Mouse (Mus musculus) forebrain, postnatal 0 days (tissue): ENCODE results near the gene Bcl7b. TPM values are rescaled to one million over a fixed set of nuclear protein-coding genes. Genes with fewer than 3 reads are reported as not detected.

Experiments used
- ATAC-seq: fragments of 200-750 bp; cut with Nextera tagmentation; 2 replicates; pipeline ENCODE4 v1.8.0; 2017; ENCODE audit warnings: mild to moderate bottlenecking, moderate library complexity
- DNase-seq: peaks from one replicate; pipeline ENCODE4 v3.0.0-alpha.2; 2015
- H3K27ac ChIP-seq: fragments of 300-500 bp; sonication (generic); 2 replicates; pipeline ENCODE4 v1.5.1; 2014; ENCODE audit warnings: low read depth, mild to moderate bottlenecking, antibody characterized with exemption, low read length, moderate library complexity, mixed read lengths
- H3K27me3 ChIP-seq: fragments of 300-500 bp; sonication (generic); 2 replicates; pipeline ENCODE4 v1.6.1; 2014; ENCODE audit warnings: mild to moderate bottlenecking, low read length, mixed read lengths; ENCODE audit not compliant: insufficient read depth
- H3K36me3 ChIP-seq: fragments of 300-500 bp; sonication (generic); 2 replicates; pipeline ENCODE4 v1.6.1; 2014; ENCODE audit warnings: mild to moderate bottlenecking, moderate library complexity; ENCODE audit not compliant: insufficient read depth
- H3K4me1 ChIP-seq: fragments of 300-500 bp; sonication (generic); 2 replicates; pipeline ENCODE4 v1.6.1; 2014; ENCODE audit warnings: antibody characterized with exemption; ENCODE audit not compliant: insufficient read depth
- H3K4me2 ChIP-seq: fragments of 300-500 bp; sonication (generic); 2 replicates; pipeline ENCODE4 v1.6.1; 2014; ENCODE audit warnings: low read depth, mild to moderate bottlenecking, moderate library complexity
- H3K4me3 ChIP-seq: fragments of 300-500 bp; sonication (generic); 2 replicates; pipeline ENCODE4 v1.5.1; 2014; ENCODE audit warnings: low read depth, low read length, mixed read lengths
- H3K9ac ChIP-seq: fragments of 300-500 bp; sonication (generic); 2 replicates; pipeline ENCODE4 v1.6.1; 2014; ENCODE audit warnings: mild to moderate bottlenecking
- H3K9me3 ChIP-seq: fragments of 300-500 bp; sonication (generic); 2 replicates; pipeline ENCODE4 v1.6.1; 2016; ENCODE audit warnings: low read length
- CTCF ChIP-seq: sonication (generic); IDR thresholded peaks from 2 replicates; pipeline ENCODE4 v1.5.1; 2016; ENCODE audit warnings: antibody characterized with exemption, control low read depth, low read depth
- WGBS: fragments of 180-500 bp; shearing (Covaris S2); extraction: QIAGEN DNeasy Blood & Tissue Kit; methylation state at CpG from one replicate; pipeline ENCODE4 v1.1.7; 2014; 5-methylcytosine and 5-hydroxymethylcytosine counted together
- polyA plus RNA-seq: library from polyadenylated mRNA; unstranded; fragments of >200 nt; fragmentation: Nextera tagmentation; extraction: Ambion mirVana; gene quantifications from 2 replicates; pipeline ENCODE4 v1.2.1, GENCODE M21; 2015
- total RNA-seq: library from RNA; depleted of rRNA; stranded (reverse); fragments of >200 nt; gene quantifications from 2 replicates; pipeline ENCODE4 v1.2.3, GENCODE M21; 2014; rRNA removed

Gene Bcl7b
- 30.3 and 31.4 TPM in 2 replicates for total RNA-seq
- 42.6 TPM in 2 replicates for polyA plus RNA-seq

DNA sequence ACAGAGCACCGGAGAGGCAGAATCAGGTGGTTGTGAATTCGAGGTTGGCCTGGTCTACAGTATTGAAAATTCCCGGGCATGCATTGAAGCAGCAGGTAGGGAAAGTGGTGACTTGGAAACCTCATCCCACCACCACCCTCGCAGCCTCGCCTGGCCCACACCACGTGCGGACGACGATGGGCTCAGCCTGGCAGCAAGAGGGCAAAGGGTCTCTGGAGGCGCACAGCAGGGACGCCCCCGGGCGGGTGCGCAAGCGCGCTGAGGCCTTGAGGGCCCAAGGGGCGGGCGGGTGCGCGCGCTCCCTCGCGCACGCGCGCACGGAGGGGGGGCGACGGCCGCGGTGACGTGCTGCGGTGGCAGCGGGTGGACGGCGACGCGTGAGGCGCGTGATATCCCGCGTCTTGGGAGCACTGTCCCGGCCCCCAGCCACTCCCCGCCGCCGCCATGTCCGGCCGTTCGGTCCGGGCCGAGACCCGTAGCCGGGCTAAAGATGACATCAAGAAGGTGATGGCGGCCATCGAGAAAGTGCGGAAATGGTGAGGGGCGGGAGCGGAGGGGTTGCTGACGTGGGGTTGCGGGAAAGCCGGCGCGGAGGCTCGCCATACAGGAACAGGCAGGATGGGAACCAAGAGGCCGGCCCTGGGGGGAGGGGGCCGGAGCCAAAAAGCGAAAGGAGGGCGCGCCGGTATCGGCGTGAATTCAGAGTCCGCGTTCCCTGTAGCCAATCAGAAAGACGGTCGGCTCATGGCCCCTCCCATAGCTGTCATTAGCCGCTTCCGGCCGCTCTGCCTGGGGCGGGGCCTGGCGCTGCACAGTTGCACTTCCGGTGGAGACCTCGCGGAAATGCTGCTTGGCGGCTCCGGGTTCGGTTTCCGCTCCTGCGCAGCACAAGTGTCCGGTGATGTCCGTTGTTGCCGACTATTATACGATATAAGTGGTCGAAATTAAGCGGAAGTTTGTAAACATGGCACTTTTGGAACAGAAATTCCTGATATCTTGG, at the start of gene Bcl7b:
Gene Bcl7b, plus strand, starts transcription at position 221 of the 1,000 bp plus-strand sequence.
- 4% methylated on average over 77 of the region's 95 CpGs for WGBS
- peak; percentile 97 for DNase-seq

DNA sequence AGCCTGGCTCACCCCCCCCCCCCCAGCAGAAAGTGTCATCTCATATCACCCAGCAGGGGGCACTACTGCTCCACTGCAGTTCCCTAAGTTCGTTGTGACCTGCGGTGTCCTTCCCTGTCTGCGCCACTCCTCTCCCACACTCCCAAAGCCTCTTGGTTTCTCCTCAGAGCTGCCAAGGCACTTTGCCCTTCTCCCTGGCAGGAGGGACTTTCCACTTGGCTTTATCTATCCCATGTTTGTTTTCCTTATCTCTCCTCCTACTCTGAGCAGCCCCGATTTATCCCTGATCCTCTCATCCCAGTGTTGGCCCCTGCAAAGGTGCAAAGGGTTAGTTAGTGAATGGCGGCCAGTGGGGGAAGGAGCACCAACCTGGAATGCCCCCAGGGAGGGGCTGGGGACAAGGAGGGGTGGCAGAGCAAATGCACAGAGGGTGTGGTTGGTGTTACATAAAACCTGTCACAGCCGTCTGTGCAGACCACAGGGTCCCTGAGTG, 49.4 kb upstream of the Bcl7b start:
- H3K27me3 ChIP-seq, result no peaks in the 10 kb centered on the region
- H3K9ac ChIP-seq, result no peak overlapping the region
- H3K4me1 ChIP-seq, result no peaks in the 10 kb centered on the region
- no peak overlapping the region for H3K4me3 ChIP-seq
- no peaks in the 10 kb centered on the region for H3K9me3 ChIP-seq
- DNase-seq (peak; percentile 47), ATAC-seq (no peak)
- no peak overlapping the region for H3K4me2 ChIP-seq
- H3K36me3 ChIP-seq, result no peaks in the 10 kb centered on the region
- TF ChIP-seq CTCF, result peak; percentile 81
- 25% methylated on average over 6 of the region's 6 CpGs for WGBS
- H3K27ac ChIP-seq, result no peak overlapping the region

More for the DNA sequence above, at the start of gene Bcl7b:
- ATAC-seq, result peak; percentile 98
- Histone ChIP-seq H3K9ac (peak within 1 kb of the TSS; percentile 85), H3K9me3 (no peaks in the 10 kb centered on the region), H3K27ac (peak within 1 kb of the TSS; percentile 98), H3K4me1 (peaks cover 6% of the 10 kb centered on the region; the same call in 1 of the 2 replicates), H3K4me2 (peak within 1 kb of the TSS; percentile 85), H3K4me3 (peak within 1 kb of the TSS; percentile 75), H3K27me3 (no peaks in the 10 kb centered on the region), H3K36me3 (peaks cover 19% of the 10 kb centered on the region)
- peak; percentile 30 for TF ChIP-seq CTCF

DNA sequence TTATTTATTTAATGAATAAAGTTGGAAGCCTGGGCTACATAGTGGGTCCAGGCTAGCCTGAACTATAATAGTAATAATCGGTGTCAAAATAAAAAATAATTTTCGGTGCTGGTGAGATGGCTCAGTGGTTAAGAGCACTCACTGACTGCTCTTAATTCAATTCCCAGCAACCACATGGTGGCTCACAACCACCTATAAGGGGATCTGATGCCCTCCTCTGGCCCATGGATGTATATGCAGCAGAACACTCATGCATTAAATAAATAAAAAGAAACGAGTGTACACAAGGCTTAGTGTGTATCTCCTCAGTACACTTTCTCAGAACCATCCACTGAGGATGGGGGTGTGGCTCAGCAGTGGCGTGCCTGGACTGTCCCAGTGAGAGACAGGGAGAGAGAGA, 47.3 kb upstream of the Bcl7b start:
- H3K9ac ChIP-seq, result no peak overlapping the region
- DNase-seq (no peak), ATAC-seq (no peak)
- H3K4me1 ChIP-seq, result no peaks in the 10 kb centered on the region
- no peak overlapping the region for H3K4me2 ChIP-seq
- no peaks in the 10 kb centered on the region for H3K27me3 ChIP-seq
- 70% methylated on average over 4 of the region's 4 CpGs for WGBS
- no peak overlapping the region for H3K4me3 ChIP-seq
- H3K36me3 ChIP-seq, result no peaks in the 10 kb centered on the region
- TF ChIP-seq CTCF, result peak; percentile 20; the same call in 1 of the 2 replicates
- no peaks in the 10 kb centered on the region for H3K9me3 ChIP-seq
- no peak overlapping the region for H3K27ac ChIP-seq

DNA sequence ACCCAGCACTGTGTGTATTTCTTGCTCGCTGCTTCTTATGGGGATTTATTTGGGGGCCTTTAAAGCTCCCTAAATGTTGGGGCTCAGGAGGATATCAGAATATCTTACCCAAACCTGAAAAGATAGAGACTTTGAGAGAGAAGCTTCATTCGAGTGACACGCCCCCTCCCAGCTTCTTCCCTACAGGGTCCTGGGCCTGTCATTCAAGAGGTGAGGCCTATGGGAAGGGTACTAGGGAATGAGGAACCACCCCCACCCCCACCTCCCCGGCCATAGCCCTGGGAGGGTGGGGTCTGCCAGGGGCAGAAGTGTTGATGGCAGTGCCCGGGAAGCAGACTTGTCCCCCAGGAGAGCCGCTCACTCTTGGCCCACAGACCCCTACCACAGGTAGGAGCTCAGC, 42.0 kb upstream of the Bcl7b start:
- Histone ChIP-seq H3K4me3 (no peak overlapping the region), H3K27ac (no peak overlapping the region), H3K9ac (no peak overlapping the region), H3K9me3 (no peaks in the 10 kb centered on the region), H3K4me1 (no peaks in the 10 kb centered on the region), H3K27me3 (no peaks in the 10 kb centered on the region), H3K36me3 (no peaks in the 10 kb centered on the region), H3K4me2 (no peak overlapping the region)
- WGBS, result 55% methylated on average over 6 of the region's 6 CpGs
- TF ChIP-seq CTCF, result no peak
- no peak for ATAC-seq
- no peak for DNase-seq

DNA sequence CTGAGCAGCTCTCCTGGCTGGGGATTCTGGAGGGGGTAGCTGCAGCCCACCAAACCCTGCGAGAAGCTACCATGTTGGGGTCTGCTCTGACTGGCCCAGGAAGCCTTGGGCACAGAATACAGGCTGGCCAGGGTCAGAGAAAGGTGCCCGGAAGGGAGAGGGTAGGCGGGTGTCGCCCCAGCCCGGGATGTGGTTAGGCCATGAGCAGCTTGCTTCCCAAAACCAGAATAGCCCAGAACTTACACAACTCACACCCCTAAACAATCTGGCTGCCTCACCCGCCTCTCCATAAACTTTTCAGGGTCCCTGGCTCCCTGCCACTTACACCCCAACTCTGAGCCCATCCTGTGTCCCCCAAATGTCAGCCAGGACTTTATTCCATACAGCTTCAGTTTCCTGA, 40.4 kb upstream of the Bcl7b start:
- 81% methylated on average over 6 of the region's 6 CpGs for WGBS
- DNase-seq (no peak), ATAC-seq (no peak)
- H3K9ac ChIP-seq, result no peak overlapping the region
- H3K36me3 ChIP-seq, result no peaks in the 10 kb centered on the region
- no peaks in the 10 kb centered on the region for H3K4me1 ChIP-seq
- no peak overlapping the region for H3K4me3 ChIP-seq
- TF ChIP-seq CTCF, result no peak
- no peak overlapping the region for H3K27ac ChIP-seq
- H3K9me3 ChIP-seq, result no peaks in the 10 kb centered on the region
- H3K4me2 ChIP-seq, result no peak overlapping the region
- peaks cover 2% of the 10 kb centered on the region; the same call in 1 of the 2 replicates for H3K27me3 ChIP-seq

DNA sequence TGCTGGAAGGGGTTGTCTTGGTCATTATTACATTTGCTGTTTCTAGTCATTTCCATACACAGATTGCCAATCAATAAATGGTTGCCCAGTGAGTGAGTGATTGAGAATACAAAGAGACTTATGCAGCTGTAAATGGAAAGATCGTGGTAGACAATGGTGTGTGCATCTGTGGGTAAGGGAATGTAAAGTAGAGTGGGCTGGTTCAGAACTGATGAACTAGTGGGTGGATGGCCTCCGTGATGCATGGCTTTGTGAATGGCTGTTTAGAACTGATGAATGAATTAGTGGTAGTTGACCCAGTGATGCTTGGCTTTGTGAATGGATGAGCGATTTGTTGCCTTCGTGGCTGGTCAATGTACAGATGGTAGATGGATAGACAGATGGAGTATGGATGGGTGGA, 38.3 kb upstream of the Bcl7b start:
- DNase-seq (no peak), ATAC-seq (no peak)
- no peaks in the 10 kb centered on the region for H3K9me3 ChIP-seq
- H3K4me2 ChIP-seq, result no peak overlapping the region
- no peaks in the 10 kb centered on the region for H3K4me1 ChIP-seq
- H3K36me3 ChIP-seq, result no peaks in the 10 kb centered on the region
- WGBS, result 87% methylated on average over 4 of the region's 4 CpGs
- H3K9ac ChIP-seq, result no peak overlapping the region
- H3K27ac ChIP-seq, result no peak overlapping the region
- TF ChIP-seq CTCF, result no peak
- H3K27me3 ChIP-seq, result peaks cover 15% of the 10 kb centered on the region
- H3K4me3 ChIP-seq, result no peak overlapping the region
